Mouse (Mus musculus): ENCODE data around the gene Ube4b. TPM values are rescaled to one million over a fixed set of nuclear protein-coding genes. Genes with fewer than 3 reads are reported as not detected.

Ube4b gene
- total RNA-seq, 2 experiments from 2014 or later: 53.6 to 60.2 TPM

Other genes with a start within 250 kb of the Ube4b start
- gene Kif1b, start 119.1 kb downstream of the Ube4b start, total RNA-seq (2021): 100 to 1,000 TPM; 146 to 164 TPM
- gene Rbp7, start 28.2 kb upstream of the Ube4b start, total RNA-seq (2021): 10 to 100 TPM; 35.2 to 76.0 TPM
- gene Tmem274, start 50.6 kb upstream of the Ube4b start, total RNA-seq (2021): not detected
- 10 to 100 TPM; 20.0 to 20.5 TPM for gene Nmnat1, start 58.5 kb upstream of the Ube4b start, total RNA-seq (2021)
- 10 to 100 TPM; 54.9 to 59.9 TPM for gene Lzic, start 58.5 kb upstream of the Ube4b start, total RNA-seq (2021)
- gene Ctnnbip1, start 91.5 kb upstream of the Ube4b start, total RNA-seq (2021): 10 to 100 TPM; 57.2 to 63.7 TPM
- 10 to 100 TPM; 84.3 to 88.1 TPM for gene Clstn1, start 159.7 kb upstream of the Ube4b start, total RNA-seq (2021)

All from heart, postnatal 10 days (tissue).